Mouse (Mus musculus): ENCODE data around the gene Itgb5. TPM values are rescaled to one million over a fixed set of nuclear protein-coding genes. Genes with fewer than 3 reads are reported as not detected.

Itgb5 gene
- polyA plus RNA-seq, 1 experiment from 2014 or later, result 77.9 TPM

DNA sequence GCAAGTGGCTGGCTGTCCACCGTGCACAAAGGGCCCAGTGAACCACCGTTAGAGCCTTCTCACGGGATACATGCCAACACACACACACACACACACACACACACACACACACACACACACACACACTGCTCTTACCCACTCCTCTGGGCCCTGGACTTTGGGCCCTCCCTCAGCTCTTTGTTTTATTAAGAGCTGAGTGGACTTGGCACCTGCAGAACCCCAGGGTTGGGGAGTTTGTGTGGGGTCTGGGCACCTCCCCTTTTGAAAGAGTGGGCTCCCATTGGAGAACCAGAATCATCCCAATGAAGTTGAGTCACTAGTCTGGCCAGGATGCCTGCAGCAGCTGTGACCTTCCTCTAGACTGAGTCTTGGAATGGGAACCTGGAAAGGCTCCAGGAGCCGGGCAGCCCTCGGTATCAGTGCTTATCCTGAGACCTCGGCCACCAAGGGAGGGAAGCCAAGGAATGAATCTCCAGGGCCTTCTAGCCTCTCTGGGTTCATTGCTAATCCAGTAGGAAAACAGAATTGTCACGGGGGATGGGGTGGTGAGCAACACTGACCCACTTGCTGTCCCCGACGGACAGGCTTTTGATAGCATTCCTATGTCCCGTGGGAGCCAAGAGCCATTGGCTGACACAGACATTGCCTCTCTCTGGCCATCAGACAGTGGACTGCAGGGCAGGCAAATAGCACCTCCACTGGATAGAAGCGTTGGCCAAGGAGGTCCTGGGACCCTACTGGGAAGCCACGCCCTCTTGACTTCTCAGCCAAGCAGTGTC is 87.2 kb downstream of the Itgb5 start:
- Histone ChIP-seq H3K27ac (no peak overlapping the region), H3K27me3 (no peaks in the 10 kb centered on the region), H3K4me1 (replicated peaks) (peaks cover 32% of the 10 kb centered on the region), H3K36me3 (peaks cover 62% of the 10 kb centered on the region), H3K9ac (replicated peaks) (no peak overlapping the region), H3K4me2 (no peak overlapping the region), H3K9me3 (no peaks in the 10 kb centered on the region), H3K4me3 (replicated peaks) (no peak overlapping the region)
- 80% methylated on average over 12 of the region's 12 CpGs for WGBS
- no peak for ATAC-seq (ENCODE audit: insufficient number of reproducible peaks, insufficient read depth, low FRiP score, low TSS enrichment, low read depth)

DNA sequence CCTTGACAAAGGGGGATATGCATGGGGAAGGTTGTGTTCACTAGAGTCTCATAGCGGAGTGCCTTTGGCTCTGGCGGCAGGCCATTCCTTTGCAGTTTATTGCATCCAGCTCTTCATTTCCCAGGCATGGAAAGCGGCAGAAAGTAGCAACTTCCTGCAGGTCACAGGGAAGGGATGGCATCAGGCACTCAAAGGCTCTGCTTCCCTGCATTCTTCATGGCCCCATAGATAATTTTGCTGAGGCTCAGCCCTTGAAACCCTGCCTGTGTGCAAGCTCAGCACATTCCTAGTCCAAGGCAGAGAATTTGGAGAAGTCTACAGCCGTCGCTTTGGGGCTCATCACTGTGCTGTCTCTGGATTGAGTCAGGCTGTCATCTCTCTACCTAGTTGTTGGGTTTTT is 87.9 kb downstream of the Itgb5 start:
- H3K9me3 ChIP-seq, result no peaks in the 10 kb centered on the region
- H3K27ac ChIP-seq, result no peak overlapping the region
- no peaks in the 10 kb centered on the region for H3K27me3 ChIP-seq
- H3K4me1 ChIP-seq (replicated peaks), result peaks cover 39% of the 10 kb centered on the region
- no peak overlapping the region for H3K9ac ChIP-seq (replicated peaks)
- H3K4me2 ChIP-seq, result no peak overlapping the region
- H3K4me3 ChIP-seq (replicated peaks), result no peak overlapping the region
- peaks cover 58% of the 10 kb centered on the region for H3K36me3 ChIP-seq
- ATAC-seq (ENCODE audit: insufficient number of reproducible peaks, insufficient read depth, low FRiP score, low TSS enrichment, low read depth), result no peak
- 54% methylated on average over 5 of the region's 5 CpGs for WGBS

DNA sequence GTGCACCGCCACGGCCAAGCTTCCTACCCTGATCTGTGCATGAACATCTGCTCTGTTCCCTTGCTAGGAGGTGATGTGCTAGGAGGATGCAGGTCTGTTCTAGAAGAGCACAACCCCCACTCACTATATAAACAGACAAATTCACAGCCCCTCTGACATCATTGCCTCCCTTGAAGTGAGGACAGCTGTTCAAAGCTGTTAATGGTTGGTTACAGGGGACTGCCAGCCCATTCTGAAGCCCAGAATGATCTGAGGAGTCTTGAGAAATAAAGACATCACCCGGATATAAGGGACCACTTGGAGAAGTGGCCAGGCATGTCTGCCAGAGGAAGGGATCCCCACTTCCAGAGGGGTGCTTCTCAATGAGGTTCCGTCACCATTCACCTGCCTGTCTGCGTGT is 88.5 kb downstream of the Itgb5 start:
- H3K4me1 ChIP-seq (replicated peaks), result peaks cover 44% of the 10 kb centered on the region
- no peak overlapping the region for H3K9ac ChIP-seq (replicated peaks)
- H3K4me2 ChIP-seq, result no peak overlapping the region

GRCm38 (mm10) chr16:33921514-33921913 is 92.0 kb downstream of the Itgb5 start:
- no peaks in the 10 kb centered on the region for H3K9me3 ChIP-seq
- 59% methylated on average over 5 of the region's 5 CpGs for WGBS
- H3K4me3 ChIP-seq (replicated peaks), result no peak overlapping the region
- no peaks in the 10 kb centered on the region for H3K27me3 ChIP-seq
- 0 out of 2 replicates have a peak, but pooled peaks have one; percentile 11 for ATAC-seq (ENCODE audit: insufficient number of reproducible peaks, insufficient read depth, low FRiP score, low TSS enrichment, low read depth)
- H3K27ac ChIP-seq, result peak overlapping the region; percentile 80; the same call in 1 of the 2 replicates
- peaks cover 51% of the 10 kb centered on the region for H3K4me1 ChIP-seq (replicated peaks)
- no peak overlapping the region for H3K9ac ChIP-seq (replicated peaks)
- peaks cover 34% of the 10 kb centered on the region for H3K36me3 ChIP-seq
- H3K4me2 ChIP-seq, result no peak overlapping the region

More for the DNA sequence above, 88.5 kb downstream of the Itgb5 start:
- WGBS, result 76% methylated on average over 5 of the region's 5 CpGs
- peaks cover 58% of the 10 kb centered on the region for H3K36me3 ChIP-seq
- no peaks in the 10 kb centered on the region for H3K27me3 ChIP-seq
- no peaks in the 10 kb centered on the region for H3K9me3 ChIP-seq
- ATAC-seq (ENCODE audit: insufficient number of reproducible peaks, insufficient read depth, low FRiP score, low TSS enrichment, low read depth), result no peak
- H3K4me3 ChIP-seq (replicated peaks), result no peak overlapping the region
- no peak overlapping the region for H3K27ac ChIP-seq

- Histone ChIP-seq H3K27me3 (no peaks in the 10 kb centered on the region), H3K27ac (peak overlapping the region; percentile 80), H3K4me1 (replicated peaks) (peaks cover 43% of the 10 kb centered on the region), H3K36me3 (peaks cover 34% of the 10 kb centered on the region), H3K4me3 (replicated peaks) (no peak overlapping the region), H3K9ac (replicated peaks) (no peak overlapping the region), H3K9me3 (no peaks in the 10 kb centered on the region), H3K4me2 (peak overlapping the region; percentile 21)
- peak; percentile 45; the same call in 1 of the 2 replicates for ATAC-seq (ENCODE audit: insufficient number of reproducible peaks, insufficient read depth, low FRiP score, low TSS enrichment, low read depth)
- WGBS, result 13% methylated on average over 18 of the region's 18 CpGs
Observed at GRCm38 (mm10) chr16:33922111-33923000, 92.9 kb downstream of the Itgb5 start.

- H3K4me3 ChIP-seq (replicated peaks), result no peak overlapping the region
- H3K27me3 ChIP-seq, result no peaks in the 10 kb centered on the region
- H3K27ac ChIP-seq, result peak overlapping the region; percentile 80
- no peak overlapping the region for H3K9ac ChIP-seq (replicated peaks)
- peaks cover 28% of the 10 kb centered on the region for H3K36me3 ChIP-seq
- WGBS, result 17% methylated on average over 5 of the region's 5 CpGs
- no peak for ATAC-seq (ENCODE audit: insufficient number of reproducible peaks, insufficient read depth, low FRiP score, low TSS enrichment, low read depth)
- peaks cover 38% of the 10 kb centered on the region for H3K4me1 ChIP-seq (replicated peaks)
- H3K4me2 ChIP-seq, result 0 out of 2 replicates have a peak overlapping the region, but pooled peaks have one; percentile 21
- H3K9me3 ChIP-seq, result no peaks in the 10 kb centered on the region
Observed at GRCm38 (mm10) chr16:33923001-33923316, 93.5 kb downstream of the Itgb5 start.

GRCm38 (mm10) chr16:33923758-33924157 is 94.3 kb downstream of the Itgb5 start:
- 85% methylated on average over 8 of the region's 8 CpGs for WGBS
- peaks cover 37% of the 10 kb centered on the region for H3K4me1 ChIP-seq (replicated peaks)
- H3K27me3 ChIP-seq, result no peaks in the 10 kb centered on the region
- H3K4me3 ChIP-seq (replicated peaks), result no peak overlapping the region
- 0 out of 2 replicates have a peak overlapping the region, but pooled peaks have one; percentile 12 for H3K27ac ChIP-seq
- peaks cover 24% of the 10 kb centered on the region for H3K36me3 ChIP-seq
- H3K9ac ChIP-seq (replicated peaks), result no peak overlapping the region
- no peak for ATAC-seq (ENCODE audit: insufficient number of reproducible peaks, insufficient read depth, low FRiP score, low TSS enrichment, low read depth)
- no peak overlapping the region for H3K4me2 ChIP-seq
- no peaks in the 10 kb centered on the region for H3K9me3 ChIP-seq

- no peak for ATAC-seq (ENCODE audit: insufficient number of reproducible peaks, insufficient read depth, low FRiP score, low TSS enrichment, low read depth)
- peaks cover 19% of the 10 kb centered on the region; the same call in 1 of the 2 replicates for H3K36me3 ChIP-seq
Observed at GRCm38 (mm10) chr16:33927263-33927824, 97.9 kb downstream of the Itgb5 start.

DNA sequence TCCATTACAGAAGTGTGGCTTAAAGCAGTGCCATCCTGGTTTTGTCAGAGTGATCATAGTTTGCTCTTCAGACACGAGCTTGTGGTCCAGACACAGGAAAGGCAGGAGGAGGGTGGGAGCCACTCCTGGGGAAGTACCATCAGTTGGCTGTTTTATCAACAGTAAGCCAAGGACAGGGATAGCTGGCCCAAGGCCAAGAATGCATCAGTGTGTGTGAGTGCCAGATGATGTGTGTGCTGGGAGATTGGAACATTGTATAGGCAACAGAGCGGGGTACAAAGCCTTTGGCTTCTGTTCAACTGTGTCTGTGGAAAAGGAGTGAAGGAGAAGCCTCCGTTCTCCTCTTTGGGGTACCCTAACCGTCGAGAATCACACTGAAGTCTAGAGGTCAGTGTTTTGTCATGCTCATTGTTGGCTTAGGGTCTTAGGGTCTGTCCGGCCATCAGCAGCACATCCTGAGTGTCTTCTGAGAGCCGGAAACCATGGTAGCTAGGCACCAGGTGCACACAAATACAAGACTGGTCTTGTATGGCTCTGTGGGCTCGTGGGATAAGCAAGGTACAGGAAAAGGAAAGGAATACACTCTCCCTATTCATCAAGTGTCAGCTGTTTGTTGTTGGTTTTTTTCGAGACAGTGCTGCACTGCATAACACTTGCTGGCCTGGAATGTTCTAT is 99.5 kb downstream of the Itgb5 start:
- WGBS, result 84% methylated on average over 9 of the region's 9 CpGs
- Histone ChIP-seq H3K4me1 (replicated peaks) (peaks cover 13% of the 10 kb centered on the region), H3K27ac (no peak overlapping the region), H3K36me3 (peaks cover 24% of the 10 kb centered on the region; the same call in 1 of the 2 replicates), H3K4me3 (replicated peaks) (no peak overlapping the region), H3K9ac (replicated peaks) (no peak overlapping the region), H3K27me3 (no peaks in the 10 kb centered on the region), H3K4me2 (no peak overlapping the region), H3K9me3 (no peaks in the 10 kb centered on the region)
- ATAC-seq (ENCODE audit: insufficient number of reproducible peaks, insufficient read depth, low FRiP score, low TSS enrichment, low read depth), result no peak

More at GRCm38 (mm10) chr16:33927263-33927824, 97.9 kb downstream of the Itgb5 start:
- Histone ChIP-seq H3K4me3 (replicated peaks) (no peak overlapping the region), H3K9me3 (no peaks in the 10 kb centered on the region), H3K27ac (no peak overlapping the region), H3K9ac (replicated peaks) (no peak overlapping the region), H3K27me3 (no peaks in the 10 kb centered on the region), H3K4me1 (replicated peaks) (peaks cover 22% of the 10 kb centered on the region), H3K4me2 (no peak overlapping the region)
- WGBS, result 88% methylated on average over 6 of the region's 6 CpGs

DNA sequence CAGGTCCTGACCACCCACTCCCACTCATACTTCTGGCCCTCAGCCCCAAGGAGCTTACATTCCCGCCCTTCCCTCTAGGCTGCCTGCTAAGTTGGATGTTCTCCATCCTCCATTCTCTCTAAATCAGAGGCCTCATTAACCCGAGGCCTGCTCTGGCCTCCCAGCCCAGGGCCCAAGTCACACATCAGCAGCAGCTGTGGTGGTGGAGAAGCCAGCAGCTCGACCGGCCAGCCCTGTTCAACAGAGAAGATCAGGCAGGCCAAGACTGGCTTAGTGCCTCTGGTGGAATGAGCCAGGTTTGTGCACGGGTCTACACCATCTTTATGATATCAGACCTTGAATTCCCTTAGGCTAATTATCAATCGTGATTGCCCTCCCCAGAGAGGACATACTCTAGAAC is 101.3 kb downstream of the Itgb5 start:
- WGBS, result 83% methylated on average over 6 of the region's 6 CpGs
- Histone ChIP-seq H3K36me3 (peaks cover 24% of the 10 kb centered on the region; the same call in 1 of the 2 replicates), H3K9ac (replicated peaks) (no peak overlapping the region), H3K9me3 (no peaks in the 10 kb centered on the region), H3K27me3 (no peaks in the 10 kb centered on the region), H3K4me1 (replicated peaks) (peaks cover 22% of the 10 kb centered on the region), H3K4me3 (replicated peaks) (no peak overlapping the region), H3K27ac (no peak overlapping the region), H3K4me2 (no peak overlapping the region)
- ATAC-seq (ENCODE audit: insufficient number of reproducible peaks, insufficient read depth, low FRiP score, low TSS enrichment, low read depth), result no peak

Data from limb, embryonic 12.5 days (tissue).